Mouse (Mus musculus): ENCODE data around the gene Tert. TPM values are rescaled to one million over a fixed set of nuclear protein-coding genes. Genes with fewer than 3 reads are reported as not detected.

The Tert gene
- polyA plus RNA-seq, 1 experiment from 2014 or later, result 8.4 TPM

DNA sequence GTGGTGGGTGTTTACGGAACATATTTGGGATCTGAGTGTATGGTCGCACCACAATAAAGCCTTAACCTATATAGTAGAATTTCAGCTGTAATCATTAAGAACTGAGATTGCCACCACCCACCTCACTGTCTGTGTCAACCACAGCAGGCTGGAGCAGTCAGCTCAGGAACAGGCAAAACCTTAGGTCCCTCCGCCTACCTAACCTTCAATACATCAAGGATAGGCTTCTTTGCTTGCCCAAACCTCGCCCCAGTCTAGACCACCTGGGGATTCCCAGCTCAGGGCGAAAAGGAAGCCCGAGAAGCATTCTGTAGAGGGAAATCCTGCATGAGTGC lies 334 bp upstream of the Tert start:
- ATAC-seq (ENCODE audit: insufficient number of reproducible peaks, insufficient read depth, low FRiP score, low TSS enrichment, low read depth), result 0 out of 2 replicates have a peak, but pooled peaks have one; percentile 7
- WGBS, result 43% methylated on average over 6 of the region's 6 CpGs
- no peak overlapping the region for H3K27ac ChIP-seq
- no peaks in the 10 kb centered on the region for H3K27me3 ChIP-seq
- H3K4me3 ChIP-seq, result peak overlapping the region; percentile 69
- peak overlapping the region; percentile 87; the same call in 1 of the 2 replicates for H3K9ac ChIP-seq
- H3K36me3 ChIP-seq, result peaks cover 16% of the 10 kb centered on the region
- peaks cover 39% of the 10 kb centered on the region for H3K4me1 ChIP-seq
- H3K4me2 ChIP-seq, result peak overlapping the region; percentile 95
- H3K9me3 ChIP-seq, result no peaks in the 10 kb centered on the region

DNA sequence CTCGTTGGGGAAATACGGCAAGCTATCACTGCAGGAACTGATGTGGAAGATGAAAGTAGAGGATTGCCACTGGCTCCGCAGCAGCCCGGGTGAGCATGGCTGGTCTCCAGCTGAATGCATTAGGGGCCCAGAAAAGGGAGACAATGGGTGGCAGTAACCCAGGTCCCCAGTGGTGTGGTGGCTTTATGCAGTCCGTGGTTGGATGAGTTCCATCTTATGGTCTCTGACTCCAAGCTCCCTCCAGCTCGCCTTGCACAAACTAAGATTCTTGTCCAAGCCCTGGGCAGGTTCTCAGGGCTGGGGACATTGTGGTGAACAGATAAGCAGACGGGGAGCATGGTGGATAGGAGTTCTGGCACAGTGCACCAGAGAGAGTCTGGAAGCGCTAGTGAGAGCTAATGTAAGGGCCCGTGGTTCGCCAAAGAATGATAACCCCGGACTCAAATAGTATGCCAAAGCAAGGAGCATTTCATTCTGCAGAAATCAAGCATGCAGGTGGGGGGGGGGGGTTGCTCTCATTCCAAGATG lies 1.9 kb downstream of the Tert start:
- no peak for ATAC-seq (ENCODE audit: insufficient number of reproducible peaks, insufficient read depth, low FRiP score, low TSS enrichment, low read depth)
- peaks cover 39% of the 10 kb centered on the region for H3K4me1 ChIP-seq
- WGBS, result 88% methylated on average over 11 of the region's 11 CpGs
- no peak overlapping the region for H3K4me3 ChIP-seq
- H3K4me2 ChIP-seq, result peak overlapping the region; percentile 5; the same call in 1 of the 2 replicates
- H3K9ac ChIP-seq, result no peak overlapping the region
- peaks cover 20% of the 10 kb centered on the region for H3K36me3 ChIP-seq
- H3K27me3 ChIP-seq, result no peaks in the 10 kb centered on the region
- no peaks in the 10 kb centered on the region for H3K9me3 ChIP-seq
- H3K27ac ChIP-seq, result no peak overlapping the region

DNA sequence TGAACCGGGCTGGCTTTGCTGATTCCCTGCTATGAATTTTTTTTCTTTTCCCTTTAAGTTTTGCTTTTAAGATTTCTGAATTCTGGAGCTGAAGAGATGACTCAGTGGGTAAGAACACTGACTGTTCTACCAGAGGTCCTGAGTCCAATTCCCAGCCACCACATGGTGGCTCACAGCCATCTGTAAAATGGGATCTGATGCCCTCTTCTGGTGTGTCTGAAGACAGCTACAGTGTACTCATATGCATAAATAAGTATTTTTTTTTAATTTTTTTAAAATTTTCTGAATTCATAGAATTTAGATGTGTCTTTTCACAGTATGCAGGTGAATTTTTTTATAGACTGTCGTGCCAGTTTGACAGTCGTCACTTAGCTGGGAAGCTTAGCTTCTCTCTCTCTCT lies 5.1 kb downstream of the Tert start:
- H3K36me3 ChIP-seq, result peaks cover 46% of the 10 kb centered on the region
- ATAC-seq (ENCODE audit: insufficient number of reproducible peaks, insufficient read depth, low FRiP score, low TSS enrichment, low read depth), result no peak
- H3K9ac ChIP-seq, result no peak overlapping the region
- no peak overlapping the region for H3K4me2 ChIP-seq
- H3K4me1 ChIP-seq, result peaks cover 36% of the 10 kb centered on the region
- H3K27me3 ChIP-seq, result no peaks in the 10 kb centered on the region
- no peak overlapping the region for H3K27ac ChIP-seq
- no peak overlapping the region for H3K4me3 ChIP-seq
- H3K9me3 ChIP-seq, result no peaks in the 10 kb centered on the region
- 92% methylated on average over 3 of the region's 3 CpGs for WGBS

DNA sequence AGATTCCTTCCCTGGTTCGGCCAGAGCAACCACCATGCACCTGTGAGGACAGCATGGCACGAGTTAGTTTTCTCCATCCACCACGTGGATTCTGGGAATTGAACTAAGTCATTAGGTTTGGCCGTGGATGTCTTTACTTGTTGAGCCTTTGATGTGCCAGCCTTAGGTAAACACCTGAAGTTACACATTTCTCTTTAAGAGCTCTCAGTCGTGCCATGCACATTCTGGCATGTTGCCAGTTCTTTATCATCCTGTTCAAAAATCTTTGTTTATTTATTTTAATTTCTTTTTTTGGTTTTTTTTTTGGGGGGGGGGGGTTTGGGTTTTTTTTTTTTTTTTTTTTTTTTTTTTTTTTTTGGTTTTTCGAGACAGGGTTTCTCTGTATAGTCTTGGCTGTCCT lies 11.1 kb downstream of the Tert start:
- Histone ChIP-seq H3K9me3 (no peaks in the 10 kb centered on the region), H3K4me3 (no peak overlapping the region)

DNA sequence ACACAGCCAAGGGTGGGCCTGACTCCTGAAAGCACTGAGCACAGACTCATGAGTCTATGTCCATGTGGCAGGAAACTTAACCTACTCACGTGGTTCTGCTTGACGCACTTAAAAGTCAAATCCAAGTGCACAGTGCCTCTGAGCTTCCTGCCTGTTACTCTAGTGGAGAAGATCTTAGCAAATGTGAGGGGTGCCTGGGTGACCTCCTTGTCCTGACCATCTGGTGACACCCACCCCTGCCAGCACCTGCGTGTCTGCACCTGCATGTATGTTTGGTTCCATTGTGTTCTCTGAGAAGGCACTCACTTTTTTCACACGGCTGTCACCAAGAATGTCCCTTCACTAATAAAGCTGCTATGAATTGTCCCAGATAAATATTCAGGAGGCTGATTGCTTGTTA lies 14.6 kb downstream of the Tert start:
- H3K4me3 ChIP-seq, result no peak overlapping the region
- ATAC-seq (ENCODE audit: insufficient number of reproducible peaks, insufficient read depth, low FRiP score, low TSS enrichment, low read depth), result no peak
- H3K4me2 ChIP-seq, result no peak overlapping the region
- no peak overlapping the region for H3K9ac ChIP-seq
- H3K27me3 ChIP-seq, result no peaks in the 10 kb centered on the region
- 84% methylated on average over 4 of the region's 4 CpGs for WGBS
- no peaks in the 10 kb centered on the region for H3K9me3 ChIP-seq
- H3K4me1 ChIP-seq, result no peaks in the 10 kb centered on the region
- peaks cover 49% of the 10 kb centered on the region for H3K36me3 ChIP-seq
- H3K27ac ChIP-seq, result no peak overlapping the region

More for the DNA sequence above, 11.1 kb downstream of the Tert start:
- Histone ChIP-seq H3K27ac (no peak overlapping the region), H3K36me3 (peaks cover 53% of the 10 kb centered on the region), H3K9ac (no peak overlapping the region), H3K27me3 (no peaks in the 10 kb centered on the region), H3K4me2 (no peak overlapping the region), H3K4me1 (no peaks in the 10 kb centered on the region)
- 79% methylated on average over 5 of the region's 6 CpGs for WGBS
- no peak for ATAC-seq (ENCODE audit: insufficient number of reproducible peaks, insufficient read depth, low FRiP score, low TSS enrichment, low read depth)

DNA sequence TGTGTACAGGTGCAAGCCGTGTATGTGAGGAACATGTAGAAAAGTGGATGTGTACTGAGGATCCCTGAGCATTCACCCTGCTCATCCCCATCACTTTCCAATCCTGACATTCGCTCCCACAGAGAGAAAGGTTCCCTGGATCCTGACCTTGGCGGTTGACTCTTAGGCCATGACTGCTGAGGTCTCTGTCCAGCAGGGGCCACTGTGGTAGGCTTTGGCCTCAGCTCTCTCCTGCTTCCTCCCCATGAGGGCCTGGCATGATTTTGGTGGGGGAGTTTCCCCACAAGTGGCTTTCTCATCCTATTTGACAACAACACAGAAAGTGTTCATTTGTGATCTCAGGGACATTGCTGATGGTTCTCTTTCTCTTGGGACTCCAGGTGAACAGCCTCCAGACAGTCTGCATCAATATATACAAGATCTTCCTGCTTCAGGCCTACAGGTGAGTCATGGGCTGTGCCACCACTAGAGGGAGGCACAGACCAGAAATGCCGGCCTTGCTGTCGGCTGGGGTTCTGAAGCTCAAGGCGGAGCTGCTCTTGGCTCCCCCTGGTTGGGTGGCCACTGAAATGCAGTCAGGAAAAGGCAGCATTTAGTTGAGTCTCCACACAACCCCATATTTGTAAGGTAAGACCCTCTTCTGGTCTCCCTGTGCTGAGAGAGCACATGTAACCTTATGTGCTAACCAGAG lies 19.8 kb downstream of the Tert start:
- Histone ChIP-seq H3K27me3 (no peaks in the 10 kb centered on the region), H3K9me3 (no peaks in the 10 kb centered on the region; the same call in 1 of the 2 replicates), H3K4me2 (no peak overlapping the region), H3K4me3 (no peak overlapping the region), H3K9ac (no peak overlapping the region), H3K36me3 (peaks cover 70% of the 10 kb centered on the region), H3K27ac (no peak overlapping the region), H3K4me1 (no peaks in the 10 kb centered on the region)
- peak; percentile 48; the same call in 1 of the 2 replicates for ATAC-seq (ENCODE audit: insufficient number of reproducible peaks, insufficient read depth, low FRiP score, low TSS enrichment, low read depth)
- WGBS, result 42% methylated on average over 6 of the region's 6 CpGs

DNA sequence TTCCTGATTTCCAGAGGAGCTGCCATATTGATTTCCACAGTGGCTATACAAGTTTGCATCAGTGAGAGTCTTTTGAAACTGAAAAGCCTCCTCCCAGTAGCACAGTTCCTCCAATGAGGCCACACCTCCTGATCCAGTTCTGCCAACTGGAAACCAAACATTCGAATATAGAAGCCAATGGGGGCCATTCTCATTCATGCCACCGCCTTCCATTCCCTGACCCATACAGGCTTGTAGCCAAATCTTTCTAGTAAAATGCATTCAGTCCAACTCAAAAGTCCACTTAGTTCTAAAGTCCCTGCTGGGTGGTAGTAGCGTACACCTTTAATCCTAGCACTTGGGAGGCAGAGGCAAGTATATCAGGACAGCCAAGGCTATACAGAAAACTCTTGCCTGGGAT lies 26.6 kb downstream of the Tert start:
- H3K9me3 ChIP-seq, result no peaks in the 10 kb centered on the region; the same call in 1 of the 2 replicates
- peaks cover 25% of the 10 kb centered on the region for H3K36me3 ChIP-seq
- ATAC-seq (ENCODE audit: insufficient number of reproducible peaks, insufficient read depth, low FRiP score, low TSS enrichment, low read depth), result no peak
- no peak overlapping the region for H3K4me2 ChIP-seq
- no peak overlapping the region for H3K4me3 ChIP-seq
- 84% methylated on average over 3 of the region's 3 CpGs for WGBS
- no peaks in the 10 kb centered on the region for H3K4me1 ChIP-seq
- no peaks in the 10 kb centered on the region for H3K27me3 ChIP-seq
- H3K27ac ChIP-seq, result no peak overlapping the region
- no peak overlapping the region for H3K9ac ChIP-seq

DNA sequence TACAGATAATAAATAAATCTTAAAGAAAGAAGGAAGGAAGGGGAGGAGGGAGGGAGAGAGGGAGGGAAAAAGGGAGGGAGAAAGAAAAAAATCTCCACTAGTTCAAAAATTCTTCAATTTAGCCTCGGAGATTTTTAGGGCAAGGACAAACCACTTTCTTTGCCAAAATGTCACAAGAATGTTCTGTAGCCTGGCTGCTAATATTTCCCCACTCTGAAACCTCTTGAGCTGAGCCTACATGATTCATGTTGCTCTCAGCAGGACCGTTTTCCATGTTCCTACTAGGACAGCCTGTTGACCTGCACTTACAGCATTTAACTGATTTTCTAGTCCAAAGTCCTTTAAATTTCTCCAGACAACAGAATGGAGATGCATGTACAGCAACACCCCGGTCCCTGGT lies 28.3 kb downstream of the Tert start:
- Histone ChIP-seq H3K9ac (no peak overlapping the region), H3K4me2 (no peak overlapping the region), H3K27me3 (no peaks in the 10 kb centered on the region), H3K4me3 (no peak overlapping the region), H3K4me1 (no peaks in the 10 kb centered on the region), H3K27ac (no peak overlapping the region), H3K36me3 (peaks cover 10% of the 10 kb centered on the region), H3K9me3 (no peaks in the 10 kb centered on the region; the same call in 1 of the 2 replicates)
- WGBS, result 81% methylated on average over 3 of the region's 3 CpGs
- no peak for ATAC-seq (ENCODE audit: insufficient number of reproducible peaks, insufficient read depth, low FRiP score, low TSS enrichment, low read depth)

DNA sequence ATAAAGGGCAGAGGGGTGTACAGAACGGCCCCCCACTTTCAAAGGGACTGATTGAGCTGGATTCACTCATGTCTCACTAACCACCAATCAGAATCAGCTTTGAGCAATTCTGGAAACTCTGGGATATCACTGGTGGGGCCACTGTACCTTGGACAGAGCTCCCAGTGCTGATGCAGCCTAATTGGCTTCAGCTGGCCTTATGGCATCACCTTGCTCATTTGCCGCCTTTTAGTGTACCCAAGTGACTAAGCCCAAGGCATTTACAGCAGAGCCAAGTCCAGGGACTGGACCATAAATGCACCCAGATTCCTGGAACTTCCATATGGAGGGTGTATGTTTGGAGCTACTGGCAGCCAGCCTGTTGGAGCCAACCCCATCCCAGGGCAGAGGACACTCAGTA lies 32.2 kb downstream of the Tert start:
- H3K9ac ChIP-seq, result no peak overlapping the region
- ATAC-seq (ENCODE audit: insufficient number of reproducible peaks, insufficient read depth, low FRiP score, low TSS enrichment, low read depth), result no peak
- H3K4me2 ChIP-seq, result no peak overlapping the region
- H3K4me3 ChIP-seq, result no peak overlapping the region
- H3K27ac ChIP-seq, result no peak overlapping the region
- no peaks in the 10 kb centered on the region for H3K9me3 ChIP-seq
- no peaks in the 10 kb centered on the region for H3K36me3 ChIP-seq
- no peaks in the 10 kb centered on the region for H3K4me1 ChIP-seq
- WGBS, result 28% methylated on average over 2 of the region's 2 CpGs
- no peaks in the 10 kb centered on the region for H3K27me3 ChIP-seq

DNA sequence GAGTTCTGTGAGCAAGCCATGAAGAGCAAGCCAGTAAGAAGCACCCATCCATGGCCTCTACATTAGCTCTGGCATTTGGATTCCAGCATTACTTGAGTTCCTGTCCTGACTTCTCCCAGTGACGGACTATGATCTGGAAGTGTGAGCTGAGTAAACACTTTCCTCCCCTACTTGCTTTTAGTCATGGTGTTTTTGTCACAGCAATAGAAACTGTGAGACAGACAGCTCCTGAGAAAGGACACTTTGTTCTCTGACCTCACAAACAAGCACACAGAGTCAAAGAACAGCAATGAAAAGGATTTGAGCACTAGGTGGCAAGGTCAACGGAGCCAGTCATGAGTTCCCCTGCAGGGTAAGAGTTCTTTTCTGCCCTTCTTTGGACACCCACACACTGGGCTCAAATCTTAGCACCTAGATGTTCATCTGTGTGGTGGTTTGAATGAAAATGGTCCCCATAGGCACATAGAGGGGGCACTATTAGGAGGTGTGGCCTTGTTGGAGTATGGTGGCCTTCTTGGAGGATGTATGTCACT lies 33.5 kb downstream of the Tert start:
- Histone ChIP-seq H3K27me3 (no peaks in the 10 kb centered on the region), H3K4me1 (no peaks in the 10 kb centered on the region), H3K4me3 (no peak overlapping the region), H3K36me3 (no peaks in the 10 kb centered on the region), H3K27ac (no peak overlapping the region), H3K9me3 (no peaks in the 10 kb centered on the region), H3K9ac (no peak overlapping the region), H3K4me2 (no peak overlapping the region)
- 79% methylated on average over 2 of the region's 2 CpGs for WGBS
- no peak for ATAC-seq (ENCODE audit: insufficient number of reproducible peaks, insufficient read depth, low FRiP score, low TSS enrichment, low read depth)

DNA sequence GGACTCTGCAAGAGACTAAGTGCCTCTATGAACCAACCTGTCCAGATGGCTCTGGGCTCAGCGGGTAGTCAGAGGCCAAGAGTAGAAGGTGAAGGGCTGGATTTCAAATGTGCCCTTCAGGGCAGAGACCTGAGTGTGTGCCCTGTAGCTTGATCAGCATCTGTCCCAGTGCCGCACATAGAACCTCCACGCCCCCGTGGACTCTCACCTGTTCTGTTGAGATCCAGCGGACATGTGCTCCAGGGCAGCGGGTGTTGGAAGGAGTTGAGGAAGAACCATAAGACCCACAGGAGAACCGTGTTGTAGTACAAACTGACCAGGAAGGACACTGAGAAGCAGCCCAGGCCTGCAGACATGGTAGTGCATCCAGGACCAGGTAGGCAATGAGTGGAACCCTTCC lies 48.5 kb downstream of the Tert start:
- H3K9ac ChIP-seq, result no peak overlapping the region
- no peaks in the 10 kb centered on the region for H3K9me3 ChIP-seq
- no peak overlapping the region for H3K27ac ChIP-seq
- no peaks in the 10 kb centered on the region for H3K4me1 ChIP-seq
- H3K36me3 ChIP-seq, result no peaks in the 10 kb centered on the region
- H3K4me3 ChIP-seq, result no peak overlapping the region
- H3K27me3 ChIP-seq, result no peaks in the 10 kb centered on the region
- WGBS, result 92% methylated on average over 7 of the region's 7 CpGs
- H3K4me2 ChIP-seq, result no peak overlapping the region
- no peak for ATAC-seq (ENCODE audit: insufficient number of reproducible peaks, insufficient read depth, low FRiP score, low TSS enrichment, low read depth)

DNA sequence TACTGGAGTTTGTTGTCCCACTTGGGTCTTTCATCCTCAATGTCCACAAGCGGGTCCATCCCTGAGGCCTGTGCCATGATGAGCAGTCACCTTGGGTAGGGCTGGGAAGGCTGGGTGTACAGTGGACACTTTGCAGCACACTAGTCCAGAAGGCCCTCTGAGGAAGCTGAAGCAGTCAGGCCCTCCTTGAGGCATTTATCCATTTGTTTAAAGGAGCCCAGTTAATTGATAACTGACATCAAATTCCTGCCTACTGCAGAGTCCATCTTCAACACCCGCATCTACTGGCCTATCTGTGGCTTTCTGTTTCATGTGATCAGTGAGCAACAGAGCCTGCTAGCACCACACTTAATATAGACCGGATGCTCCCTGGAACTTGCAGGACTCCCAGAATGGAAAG lies 51.1 kb downstream of the Tert start, which contains the start of gene Slc6a18:
Gene Slc6a18 (minus strand): TSS at position 171 of the 400 bp plus-strand sequence.
- Histone ChIP-seq H3K4me2 (no peak within 1 kb of the TSS), H3K9me3 (no peaks in the 10 kb centered on the region), H3K27me3 (no peaks in the 10 kb centered on the region), H3K4me1 (no peaks in the 10 kb centered on the region), H3K36me3 (no peaks in the 10 kb centered on the region), H3K27ac (no peak within 1 kb of the TSS), H3K9ac (no peak within 1 kb of the TSS), H3K4me3 (no peak within 1 kb of the TSS)
- no peak for ATAC-seq (ENCODE audit: insufficient number of reproducible peaks, insufficient read depth, low FRiP score, low TSS enrichment, low read depth)
- 84% methylated on average over 3 of the region's 3 CpGs for WGBS

Measured in embryonic facial prominence, embryonic 13.5 days (tissue).